Mouse (Mus musculus) regulatory T cell (primary cell): ENCODE results near the gene Scnn1a.

Experiments used
- in situ Hi-C: fragments of 300-600 bp; cut with MboI, MseI; formaldehyde crosslinking; loops from one replicate; pipeline ENCODE4 v1.15.1; 2025; ENCODE audit warnings: high pct_unique_total_duplicates

Scnn1a gene

DNA sequence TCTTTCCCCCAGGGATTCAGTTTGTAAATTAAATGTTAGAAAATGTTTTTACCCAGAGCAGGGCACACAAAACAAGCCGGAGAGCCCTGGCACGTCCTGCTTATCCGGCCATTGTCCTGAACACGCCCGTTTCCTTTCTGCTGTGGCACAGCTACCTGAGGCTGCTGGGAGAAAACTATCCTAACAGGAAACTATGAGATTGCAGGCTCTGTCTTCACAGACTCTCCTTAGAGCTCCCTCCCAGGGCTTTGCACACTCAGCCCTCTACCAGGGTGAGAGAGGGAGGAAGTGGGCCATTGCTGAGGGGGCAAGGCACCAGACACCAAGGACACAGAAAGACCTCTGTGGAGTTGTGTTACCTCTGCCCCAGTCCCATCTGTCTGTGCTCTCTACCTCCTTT, 19.8 kb downstream of the Scnn1a start:
- in situ Hi-C loops = no loop called here

DNA sequence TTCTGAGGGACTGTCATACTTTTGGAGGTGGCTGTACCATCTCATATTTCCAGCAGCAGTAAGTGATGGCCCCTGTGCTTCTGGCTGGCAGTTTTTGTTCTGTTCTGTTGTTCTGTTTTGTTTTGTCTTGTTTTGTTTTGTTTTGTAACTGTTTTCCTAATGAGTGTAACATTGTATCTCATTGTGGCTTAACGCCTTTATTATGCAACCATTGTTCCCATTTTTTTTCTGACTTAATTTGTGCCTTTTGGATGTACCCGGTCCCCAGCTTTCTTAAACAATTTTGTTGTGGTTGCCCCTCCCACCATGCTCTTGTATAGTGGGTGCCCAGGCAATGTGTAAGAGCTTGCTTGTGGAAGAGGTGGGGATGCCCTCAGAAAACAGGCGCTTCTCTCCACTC, 21.7 kb downstream of the Scnn1a start:
- in situ Hi-C loops = no loop called here

DNA sequence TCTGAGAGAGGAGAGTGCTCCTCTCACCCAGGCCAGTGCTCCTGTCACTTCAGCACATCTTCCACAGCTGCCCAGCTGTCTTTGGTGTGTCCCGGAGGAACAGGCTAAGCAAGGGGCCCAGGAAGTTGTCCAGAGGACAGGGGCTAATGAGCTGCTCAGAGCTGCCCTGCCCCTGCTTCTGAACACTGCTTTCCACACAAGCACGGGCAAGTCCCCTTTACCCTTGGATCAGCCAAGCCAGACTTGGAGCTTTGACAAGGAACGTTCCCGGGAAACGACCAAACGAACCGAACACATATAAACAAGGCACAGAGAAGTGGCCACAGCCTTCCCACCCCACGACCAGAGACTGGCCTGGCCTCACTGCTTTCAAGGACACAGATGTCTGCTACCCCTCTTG, 23.6 kb downstream of the Scnn1a start:
- in situ Hi-C loops = no loop called here

DNA sequence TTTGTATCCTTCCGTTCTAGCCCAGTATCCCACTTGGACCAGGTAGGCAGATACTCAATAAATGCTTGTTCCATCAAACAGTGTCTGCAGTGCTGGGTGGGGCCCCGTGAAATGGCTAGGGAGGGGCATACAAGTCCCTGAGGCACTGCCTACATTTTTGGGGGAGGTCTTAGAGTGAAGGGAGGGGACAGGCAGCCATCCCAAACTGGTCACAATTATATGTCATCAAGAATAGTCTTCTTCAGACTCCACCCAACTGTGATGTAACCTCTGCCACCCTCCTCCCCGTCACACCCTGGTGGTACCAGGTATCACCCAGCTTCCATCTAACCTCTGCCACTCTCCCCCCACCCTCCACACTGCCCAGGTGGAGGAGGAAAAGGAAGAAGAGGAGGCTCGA, 24.4 kb downstream of the Scnn1a start:
- in situ Hi-C loops = no loop called here

DNA sequence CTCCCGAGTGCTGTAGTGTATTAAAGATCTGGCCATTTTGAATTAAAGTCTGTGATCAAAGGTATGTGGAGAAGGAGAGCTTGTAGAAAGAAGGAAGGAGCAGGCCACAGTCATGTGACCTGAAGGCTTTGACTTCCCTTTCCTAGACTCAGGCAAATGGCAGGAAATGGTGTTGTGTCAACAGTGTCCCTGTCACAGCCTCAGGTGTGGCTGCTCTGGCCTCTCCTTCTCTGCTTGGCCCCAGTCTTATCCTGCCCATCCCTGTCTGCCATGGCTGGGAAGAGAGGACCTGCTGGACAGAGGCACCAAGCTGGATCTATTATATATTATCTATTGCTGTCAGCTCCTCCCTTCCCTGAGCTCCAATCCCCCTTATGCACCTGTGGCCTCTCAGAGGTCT, 25.2 kb downstream of the Scnn1a start:
- in situ Hi-C loops = no loop called here

DNA sequence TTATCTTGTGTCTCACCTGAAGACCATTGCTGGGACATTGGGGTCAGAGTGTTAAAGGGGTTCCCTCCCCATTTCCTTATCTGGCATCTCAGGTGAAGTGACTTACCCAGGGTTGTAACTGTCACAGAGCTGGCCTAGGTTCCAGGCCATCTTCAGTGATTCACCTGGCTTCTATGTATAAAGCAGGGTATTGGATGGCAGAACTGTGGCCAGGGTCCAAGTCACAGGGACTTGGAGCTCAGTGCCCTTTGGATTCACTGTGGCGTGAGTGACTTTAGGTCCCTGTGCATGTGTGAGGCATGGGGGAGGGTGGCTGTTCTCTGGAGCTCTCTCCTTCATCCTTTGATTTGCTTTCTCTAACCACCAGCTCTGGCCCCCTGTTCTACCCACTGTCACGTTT, 25.6 kb downstream of the Scnn1a start:
- in situ Hi-C loops = no loop called here

DNA sequence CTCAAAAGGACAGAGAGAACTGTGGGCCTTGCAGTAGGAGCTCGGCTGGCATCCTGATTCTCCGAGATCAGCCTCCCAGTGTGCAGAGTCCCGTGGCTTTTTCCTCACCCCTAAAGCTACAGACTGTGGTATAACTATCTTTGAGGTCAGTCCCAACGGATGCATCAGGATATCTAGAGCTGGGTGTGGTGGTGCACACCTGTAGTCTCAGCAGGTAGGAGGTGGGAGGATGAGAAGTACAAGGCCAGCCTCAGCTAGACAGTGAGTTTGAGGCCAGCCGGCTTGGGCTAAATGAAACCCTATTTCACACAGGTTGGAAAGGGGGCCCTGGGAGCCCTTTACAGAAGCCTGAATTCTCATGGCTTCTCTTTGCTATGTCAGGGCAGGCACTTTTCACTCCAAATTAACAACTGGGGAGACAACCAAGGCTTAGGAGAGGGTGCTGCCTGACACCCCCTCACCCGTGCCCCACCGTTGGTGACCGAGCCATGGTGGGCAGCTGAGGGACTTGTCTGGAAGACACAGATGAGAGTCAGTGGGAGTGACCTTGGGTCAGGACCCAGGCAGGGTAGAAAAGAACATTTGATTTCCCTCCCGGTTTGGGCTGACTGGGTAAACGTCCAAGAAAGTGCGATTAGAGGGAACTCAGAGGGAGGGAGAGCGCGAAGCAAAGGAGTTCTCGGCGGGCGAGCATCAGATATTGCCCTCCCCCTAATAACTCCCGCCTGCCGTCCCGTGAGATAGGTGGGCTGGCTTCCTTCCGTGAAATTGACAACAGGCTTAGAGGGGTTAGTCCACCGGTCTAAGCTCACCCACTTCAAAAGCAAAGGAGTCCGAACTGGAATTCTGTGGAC, 28.5 kb downstream of the Scnn1a start, which contains the start of gene Tnfrsf1a:
Gene Tnfrsf1a, plus strand, starts transcription at position 642 of the 854 bp plus-strand sequence.
- in situ Hi-C loops = no loop called here

DNA sequence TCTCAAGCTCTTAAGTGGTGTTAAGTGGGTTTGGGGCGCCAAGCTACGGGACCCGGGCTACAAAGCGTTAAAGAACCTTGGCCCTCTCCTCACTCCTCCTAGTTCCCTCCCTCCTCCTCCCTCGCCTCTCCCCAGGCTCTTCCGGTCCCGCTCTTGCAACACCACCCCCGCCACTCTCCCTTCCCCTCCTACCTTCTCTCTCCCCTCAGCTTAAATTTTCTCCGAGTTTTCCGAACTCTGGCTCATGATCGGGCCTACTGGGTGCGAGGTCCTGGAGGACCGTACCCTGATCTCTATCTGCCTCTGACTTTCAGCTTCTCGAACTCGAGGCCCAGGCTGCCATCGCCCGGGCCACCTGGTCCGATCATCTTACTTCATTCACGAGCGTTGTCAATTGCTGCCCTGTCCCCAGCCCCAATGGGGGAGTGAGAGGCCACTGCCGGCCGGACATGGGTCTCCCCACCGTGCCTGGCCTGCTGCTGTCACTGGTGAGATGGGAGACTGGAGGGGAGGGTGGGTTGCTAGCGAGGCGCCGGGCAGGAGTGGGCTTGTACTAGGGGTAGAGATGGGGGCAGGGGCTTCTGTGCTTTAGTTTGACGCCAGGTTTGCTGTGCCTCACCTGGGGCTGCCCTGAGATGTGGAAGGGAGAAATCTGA, 29.2 kb downstream of the Scnn1a start:
- in situ Hi-C loops = no loop called here

DNA sequence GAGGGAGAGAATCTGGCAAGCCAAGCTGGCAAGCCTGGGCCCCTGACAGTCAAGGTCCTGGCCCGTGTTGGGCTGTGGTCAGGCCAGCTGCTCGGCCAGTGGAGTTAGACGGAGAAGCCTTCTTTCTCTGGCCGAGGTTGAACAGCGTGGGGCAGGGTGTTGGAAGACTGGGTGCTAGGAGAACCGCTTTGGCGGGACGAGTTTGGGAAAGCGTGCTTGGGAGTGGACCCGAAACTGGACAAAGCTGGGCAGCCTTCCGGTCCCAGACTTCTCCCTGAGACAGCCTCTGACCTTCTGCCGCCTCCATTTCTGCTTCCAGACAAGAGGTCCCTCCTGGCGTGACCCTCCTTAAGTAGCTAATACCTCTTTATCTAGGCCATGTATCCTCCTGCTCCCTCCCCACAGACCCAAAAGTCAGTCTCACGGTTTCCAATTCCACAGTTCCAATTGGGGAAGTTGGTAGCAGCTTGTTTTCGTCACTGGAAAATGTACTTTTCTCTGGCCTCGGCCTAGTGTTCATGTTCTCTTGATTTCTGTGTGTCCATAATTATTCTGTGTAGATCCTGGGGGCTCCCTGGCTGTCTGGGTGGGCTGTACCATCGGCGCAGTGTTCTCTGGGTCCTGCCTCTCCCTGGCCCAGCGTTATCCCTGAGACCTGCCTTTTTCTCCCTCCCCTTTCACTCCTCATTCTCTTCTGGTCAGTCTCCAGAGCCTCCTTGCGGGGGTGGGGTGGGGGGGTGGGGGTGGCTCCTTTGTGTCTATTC, 30.0 kb downstream of the Scnn1a start:
- in situ Hi-C loops = no loop called here

DNA sequence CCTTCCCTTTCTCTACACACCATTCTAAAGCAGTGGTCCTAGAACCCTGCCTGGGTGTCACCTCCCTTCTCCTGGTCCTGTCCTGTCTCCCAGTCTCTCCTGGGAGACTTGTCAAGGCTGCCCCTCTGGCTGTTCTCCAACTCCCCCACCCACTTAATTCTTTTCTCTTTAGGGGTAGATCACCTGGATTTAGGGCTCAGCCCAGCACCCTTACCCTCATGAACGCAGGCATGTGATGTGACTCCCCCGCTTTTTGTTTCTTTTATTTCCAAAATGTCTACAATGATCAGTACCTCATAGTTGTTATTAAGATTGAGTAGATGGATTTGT, 30.5 kb downstream of the Scnn1a start:
- in situ Hi-C loops = no loop called here

DNA sequence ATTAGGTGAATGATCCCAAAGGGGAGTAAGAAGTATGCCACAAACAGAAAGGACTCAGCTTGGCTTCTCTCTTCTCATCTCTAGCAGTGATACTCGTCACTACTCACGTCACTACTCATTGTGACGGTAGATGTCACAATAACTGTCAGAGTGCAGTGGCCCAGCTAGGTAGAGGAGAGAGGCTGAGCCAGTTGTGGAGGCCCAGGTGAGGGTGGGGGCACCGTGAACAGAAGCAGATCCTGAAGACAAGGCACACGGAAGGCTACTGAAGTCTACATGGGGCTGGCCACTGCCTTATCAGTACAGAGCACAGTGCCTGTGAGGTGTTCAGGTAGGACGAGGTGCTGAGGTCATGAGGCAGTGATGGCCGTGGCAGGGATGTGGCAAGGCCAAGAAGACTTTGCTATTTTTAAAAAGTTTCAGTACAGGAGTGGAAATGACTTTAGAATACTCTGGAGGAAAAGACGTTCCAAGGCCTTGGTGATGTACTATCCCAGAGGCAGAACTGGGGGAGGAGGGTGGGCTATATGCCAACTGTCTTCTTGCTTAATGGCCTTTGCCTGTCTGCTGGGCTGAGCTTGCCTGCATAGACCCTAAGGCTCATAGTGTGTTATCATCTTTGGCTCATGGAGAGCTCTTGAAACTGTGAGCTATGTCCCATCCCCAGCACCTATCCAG, 31.0 kb downstream of the Scnn1a start:
- in situ Hi-C loops = no loop called here

DNA sequence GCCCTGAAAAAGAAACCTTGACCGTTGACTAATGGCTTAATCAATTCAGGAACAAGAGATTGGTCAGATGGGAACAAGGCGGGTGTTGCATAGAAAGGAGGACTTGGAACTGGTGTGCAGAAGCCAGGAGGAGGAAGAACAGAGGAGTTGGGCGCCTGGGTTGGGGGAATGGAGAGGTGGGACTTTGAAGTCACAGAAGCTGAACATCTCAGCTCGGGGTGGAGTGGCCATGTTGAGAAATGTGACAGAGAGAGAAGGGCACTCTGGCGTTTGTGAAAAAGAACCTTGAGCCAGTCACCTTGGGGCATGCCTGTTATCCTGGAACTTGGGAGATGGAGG, 31.6 kb downstream of the Scnn1a start:
- in situ Hi-C loops = no loop called here

DNA sequence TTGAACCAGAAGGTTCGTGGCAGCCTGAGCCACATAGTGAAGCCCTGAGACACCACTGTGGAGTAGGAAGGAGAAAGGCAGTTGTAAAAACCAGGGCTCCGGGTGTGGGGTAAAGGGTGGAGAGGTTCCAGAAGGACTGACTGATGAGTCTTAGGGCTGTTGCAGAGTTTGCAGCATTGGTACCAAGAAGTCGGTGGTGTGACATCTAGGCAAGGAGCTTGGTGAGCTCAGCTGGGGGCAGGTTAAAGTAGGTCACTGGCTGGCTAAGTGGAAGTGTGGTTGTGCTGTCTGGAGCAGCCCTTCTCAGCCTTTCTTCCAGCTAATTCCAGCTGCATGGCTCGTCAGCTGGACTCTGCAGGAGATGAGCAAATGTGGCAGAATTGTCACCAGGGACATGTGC, 32.4 kb downstream of the Scnn1a start:
- in situ Hi-C loops = no loop called here

DNA sequence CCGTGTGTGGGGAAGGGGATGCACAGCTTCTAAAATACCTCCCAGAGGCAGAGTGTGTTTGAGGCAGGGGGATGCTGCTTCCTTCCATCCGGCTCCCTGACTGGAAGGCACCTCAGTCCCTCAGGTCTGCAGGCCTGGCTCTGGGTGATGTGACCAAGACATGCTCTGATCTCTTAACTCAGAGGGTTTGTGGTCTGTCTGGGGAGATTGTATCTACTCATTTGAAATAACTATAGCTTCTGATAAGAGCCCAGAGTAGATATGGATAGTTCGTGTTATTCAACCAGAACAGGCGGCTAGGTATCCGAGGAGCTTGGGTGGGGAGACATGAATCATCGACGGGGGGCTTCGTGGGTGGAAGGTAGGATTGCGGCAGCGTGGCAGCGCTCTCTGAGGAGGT, 32.8 kb downstream of the Scnn1a start:
- in situ Hi-C loops = no loop called here

DNA sequence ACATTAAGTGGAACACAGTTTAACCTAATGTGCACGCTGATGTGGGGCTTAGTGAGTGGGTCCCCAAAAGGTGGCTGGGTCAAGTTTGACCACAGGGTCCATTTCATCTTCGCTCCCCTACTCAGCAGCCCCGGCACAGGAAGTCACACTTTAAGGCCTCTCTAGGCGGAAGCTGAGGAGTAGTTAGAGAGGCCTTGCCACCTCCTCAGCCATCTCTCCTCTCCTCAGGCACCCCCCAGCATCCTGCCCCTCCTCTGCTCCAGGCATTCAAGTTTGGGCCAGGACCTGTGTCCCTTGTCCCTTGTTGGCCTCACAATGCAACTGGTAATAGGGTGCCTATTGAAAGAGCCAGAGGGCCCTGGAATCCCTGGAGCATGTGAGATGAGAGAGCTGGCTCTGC, 33.2 kb downstream of the Scnn1a start:
- in situ Hi-C loops = no loop called here

DNA sequence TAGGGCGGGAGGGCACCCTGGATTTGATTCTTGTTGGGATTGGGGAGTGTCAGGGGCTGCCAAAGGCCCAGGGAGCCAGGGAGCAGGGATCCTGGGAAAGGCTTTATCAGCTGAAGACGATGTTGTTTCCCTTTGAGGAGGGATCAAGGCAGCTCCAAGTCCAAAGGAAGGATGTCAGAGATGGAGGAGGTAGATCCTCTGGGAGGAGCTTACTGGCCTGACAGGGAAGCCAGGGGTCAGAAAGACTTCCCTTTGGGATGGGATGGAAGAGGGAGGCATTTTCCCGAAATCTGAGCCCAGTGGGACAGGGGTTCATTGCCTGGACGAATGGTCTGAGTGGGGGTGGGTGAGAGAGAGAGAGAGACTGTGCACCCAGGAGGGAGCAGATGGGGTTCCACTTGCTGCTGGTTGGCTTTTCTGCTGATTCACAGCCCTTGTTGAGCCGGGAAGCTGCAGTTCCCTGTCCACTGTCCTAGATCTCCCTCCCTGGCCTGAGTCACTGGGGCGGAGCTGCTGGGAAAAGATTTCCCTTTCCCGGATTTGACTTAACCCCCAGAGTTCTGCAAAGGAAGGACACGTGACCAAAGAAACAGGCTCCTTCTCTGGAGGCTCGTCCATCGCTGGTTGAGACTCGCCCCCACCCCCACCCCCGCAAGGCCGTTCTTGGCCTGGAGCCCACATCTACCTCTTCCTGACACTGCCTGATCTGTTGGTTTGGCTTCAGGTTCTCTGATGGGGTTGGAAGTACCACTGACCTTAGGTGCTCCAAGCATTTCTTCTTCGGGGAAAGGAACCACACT, 34.1 kb downstream of the Scnn1a start:
- in situ Hi-C loops = loop anchor here (5.0 kb wide), 1 partner anchor 72 kb away; no protein-coding TSS in a partner anchor

DNA sequence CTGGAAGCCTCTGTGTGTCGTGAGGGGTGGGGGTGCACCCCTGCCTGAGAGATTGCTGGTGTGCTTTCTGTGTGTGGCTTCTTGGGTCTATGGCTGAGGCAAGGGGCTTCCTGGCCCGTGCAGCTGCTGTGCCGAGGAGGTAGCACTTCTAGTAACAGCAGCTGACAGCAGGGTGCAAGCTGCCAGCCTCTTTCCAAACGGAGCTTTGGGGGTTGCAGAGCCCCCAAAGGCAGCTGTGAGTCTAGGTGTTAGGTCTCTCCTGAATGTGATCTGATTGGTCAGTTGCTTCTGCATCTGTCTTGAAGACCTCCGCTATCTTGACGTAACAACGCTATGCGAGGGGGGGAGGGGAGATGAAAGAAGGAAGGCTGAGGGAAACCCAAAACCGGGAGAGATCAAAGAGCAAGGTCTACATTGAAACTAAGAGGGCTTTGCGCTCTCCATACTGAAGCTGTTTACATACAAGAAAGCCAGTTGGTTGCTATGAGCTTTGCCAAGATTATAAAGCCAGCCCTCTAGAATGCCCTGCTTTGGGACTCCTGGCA, 34.8 kb downstream of the Scnn1a start:
- in situ Hi-C loops = loop anchor here (5.0 kb wide), 1 partner anchor 73 kb away; no protein-coding TSS in a partner anchor

DNA sequence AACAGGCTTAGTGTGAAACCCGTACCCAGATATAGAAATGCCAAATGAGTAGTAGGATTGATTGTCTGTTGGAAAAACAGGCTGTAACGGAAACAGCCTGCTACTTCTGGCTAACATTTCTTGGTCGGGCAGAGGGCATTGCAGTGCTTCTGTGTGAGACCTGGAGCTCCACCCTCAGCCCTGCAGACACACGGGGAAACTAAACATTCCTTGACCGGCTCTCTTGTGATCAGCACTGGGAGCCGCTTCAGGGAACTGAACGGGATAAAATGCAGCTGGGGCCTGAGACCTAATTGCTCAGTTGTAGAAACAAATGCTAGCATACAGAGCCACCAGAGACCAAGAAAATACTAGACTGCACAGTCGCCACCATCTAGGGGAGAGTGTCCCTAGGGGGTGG, 35.8 kb downstream of the Scnn1a start:
- in situ Hi-C loops = loop anchor here (5.0 kb wide), 1 partner anchor 74 kb away; no protein-coding TSS in a partner anchor

DNA sequence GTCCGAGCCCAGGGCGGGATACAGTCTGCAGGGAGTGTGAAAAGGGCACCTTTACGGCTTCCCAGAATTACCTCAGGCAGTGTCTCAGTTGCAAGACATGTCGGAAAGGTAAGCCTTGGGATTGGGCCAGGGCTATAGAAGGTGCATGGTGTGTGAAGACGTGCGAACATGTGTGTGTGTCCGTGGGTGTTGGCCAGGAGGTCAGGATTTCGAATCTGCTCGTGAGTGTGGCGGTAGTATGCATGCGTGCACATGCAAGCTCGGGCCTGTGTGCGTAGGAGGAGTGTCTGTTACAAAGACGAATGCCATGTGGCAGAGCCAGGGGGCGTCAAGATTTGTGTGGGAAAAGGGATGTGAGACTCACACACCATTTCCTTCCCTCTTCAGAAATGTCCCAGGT, 36.9 kb downstream of the Scnn1a start:
- in situ Hi-C loops = loop anchor here (5.0 kb wide), 1 partner anchor 75 kb away; no protein-coding TSS in a partner anchor

DNA sequence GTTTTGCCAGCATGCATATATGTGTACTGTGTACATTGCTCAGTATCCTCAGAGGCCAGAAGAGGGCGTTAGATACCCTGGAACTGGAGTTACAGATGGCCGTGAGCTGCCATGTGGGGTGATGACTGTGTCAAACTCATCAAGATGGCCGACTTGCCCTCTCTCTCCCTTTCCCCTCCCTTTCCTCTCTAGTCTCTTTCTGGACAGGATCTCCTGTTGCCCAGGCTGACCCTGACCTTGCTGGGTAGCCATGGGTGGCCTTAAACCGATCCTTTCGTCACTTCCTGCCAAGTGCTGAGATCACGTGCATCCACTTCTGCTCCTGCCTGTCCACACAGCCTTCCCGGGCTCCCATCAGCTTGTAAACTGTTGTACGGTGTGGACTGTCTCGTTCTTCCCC, 39.5 kb downstream of the Scnn1a start:
- in situ Hi-C loops = loop anchor here (5.0 kb wide), 1 partner anchor 78 kb away; no protein-coding TSS in a partner anchor

DNA sequence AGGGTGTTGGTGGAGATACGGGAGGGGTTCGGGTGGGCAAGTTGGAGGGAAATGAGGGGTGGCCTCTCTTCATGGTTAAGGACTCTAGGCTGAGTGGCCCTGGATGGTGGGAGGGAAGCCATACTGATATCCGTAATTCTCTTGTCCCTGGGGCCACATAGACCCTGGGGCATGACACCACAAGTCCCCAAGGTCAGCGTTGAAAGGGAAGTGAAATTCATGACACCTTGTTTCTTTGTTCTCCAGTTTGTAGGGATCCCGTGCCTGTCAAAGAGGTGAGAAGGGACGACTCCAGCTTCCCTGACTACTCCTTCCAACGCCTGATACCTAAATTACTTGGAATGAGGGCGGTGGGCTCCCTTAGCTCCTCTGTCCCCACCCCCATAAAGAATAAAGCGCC, 40.4 kb downstream of the Scnn1a start:
- in situ Hi-C loops = no loop called here
